Mouse (Mus musculus) hindbrain, embryonic 10.5 days (tissue): ENCODE results near the gene Cdhr2. TPM values are rescaled to one million over a fixed set of nuclear protein-coding genes. Genes with fewer than 3 reads are reported as not detected.

Source experiments
- DNase-seq: peaks from one replicate; pipeline ENCODE4 v3.0.0-alpha.2; 2017; ENCODE audit warnings: low spot score
- H3K27ac ChIP-seq: fragments of 300-500 bp; sonication (generic); 2 replicates; pipeline ENCODE4 v1.5.1; 2016; ENCODE audit warnings: mild to moderate bottlenecking, moderate library complexity
- H3K27me3 ChIP-seq: fragments of 300-500 bp; sonication (generic); 2 replicates; pipeline ENCODE4 v1.6.1; 2016; ENCODE audit warnings: mild to moderate bottlenecking; ENCODE audit not compliant: poor library complexity, insufficient read depth, severe bottlenecking
- H3K36me3 ChIP-seq: fragments of 300-500 bp; sonication (generic); 2 replicates; pipeline ENCODE4 v1.6.1; 2016; ENCODE audit warnings: mild to moderate bottlenecking, moderate library complexity
- H3K4me1 ChIP-seq: fragments of 300-500 bp; sonication (generic); replicated peaks from 2 replicates; pipeline ENCODE4 v1.6.1; 2016; ENCODE audit warnings: mild to moderate bottlenecking
- H3K4me3 ChIP-seq: fragments of 300-500 bp; sonication (generic); 2 replicates; pipeline ENCODE4 v1.5.1; 2016; ENCODE audit warnings: mild to moderate bottlenecking, moderate library complexity
- H3K9me3 ChIP-seq: fragments of 300-500 bp; sonication (generic); 2 replicates; pipeline ENCODE4 v1.6.1; 2016; ENCODE audit warnings: mild to moderate bottlenecking, moderate library complexity
- WGBS: fragments of 180-500 bp; shearing (Covaris S2); methylation state at CpG from one replicate; pipeline ENCODE4 v1.1.7; 2016; 5-methylcytosine and 5-hydroxymethylcytosine counted together
- polyA plus RNA-seq: library from polyadenylated mRNA; unstranded; fragments of >200 nt; fragmentation: Nextera tagmentation; extraction: Ambion mirVana; gene quantifications from 2 replicates; pipeline ENCODE4 v1.2.1, GENCODE M21; 2016

Cdhr2 gene
- polyA plus RNA-seq, 1 experiment from 2014 or later = 0.07 TPM

GRCm38 (mm10) chr13:54684140-54684896, 16.9 kb upstream of the Cdhr2 start:
- peak overlapping the region; percentile 78 for H3K4me3 ChIP-seq
- H3K9me3 ChIP-seq = no peaks in the 10 kb centered on the region
- H3K27me3 ChIP-seq = no peaks in the 10 kb centered on the region
- H3K36me3 ChIP-seq = peaks cover 63% of the 10 kb centered on the region
- 0 out of 2 replicates have a peak overlapping the region, but pooled peaks have one; percentile 98 for H3K27ac ChIP-seq
- WGBS = 62% methylated on average over 3 of the region's 3 CpGs
- DNase-seq = no peak
- peaks cover 40% of the 10 kb centered on the region for H3K4me1 ChIP-seq

- peaks cover 55% of the 10 kb centered on the region for H3K36me3 ChIP-seq
- H3K27ac ChIP-seq = peak overlapping the region; percentile 98; the same call in 1 of the 2 replicates
- H3K4me1 ChIP-seq = peaks cover 42% of the 10 kb centered on the region
- peak overlapping the region; percentile 78 for H3K4me3 ChIP-seq
- H3K27me3 ChIP-seq = no peaks in the 10 kb centered on the region
- peak; percentile 65 for DNase-seq
- 43% methylated on average over 2 of the region's 2 CpGs for WGBS
- no peaks in the 10 kb centered on the region for H3K9me3 ChIP-seq
Observed at GRCm38 (mm10) chr13:54685174-54685573, 16.1 kb upstream of the Cdhr2 start.

GRCm38 (mm10) chr13:54686139-54687053, 14.9 kb upstream of the Cdhr2 start:
- H3K9me3 ChIP-seq = no peaks in the 10 kb centered on the region
- peak overlapping the region; percentile 78 for H3K4me3 ChIP-seq
- WGBS = 8% methylated on average over 19 of the region's 19 CpGs
- peak overlapping the region; percentile 98 for H3K27ac ChIP-seq
- H3K36me3 ChIP-seq = peaks cover 47% of the 10 kb centered on the region
- DNase-seq = peak; percentile 18
- H3K27me3 ChIP-seq = no peaks in the 10 kb centered on the region
- H3K4me1 ChIP-seq = peaks cover 53% of the 10 kb centered on the region

GRCm38 (mm10) chr13:54687096-54687495, 14.2 kb upstream of the Cdhr2 start:
- Histone ChIP-seq H3K9me3 (no peaks in the 10 kb centered on the region), H3K27ac (peak overlapping the region; percentile 98), H3K27me3 (no peaks in the 10 kb centered on the region), H3K36me3 (peaks cover 40% of the 10 kb centered on the region), H3K4me1 (peaks cover 55% of the 10 kb centered on the region), H3K4me3 (peak overlapping the region; percentile 78)
- WGBS = under 1% methylated on average over 35 of the region's 35 CpGs
- peak; percentile 85 for DNase-seq

- peaks cover 33% of the 10 kb centered on the region for H3K36me3 ChIP-seq
Observed at GRCm38 (mm10) chr13:54687575-54688424, 13.5 kb upstream of the Cdhr2 start.

GRCm38 (mm10) chr13:54690151-54690740, 11.0 kb upstream of the Cdhr2 start:
- peaks cover 59% of the 10 kb centered on the region for H3K4me1 ChIP-seq

More at GRCm38 (mm10) chr13:54687575-54688424, 13.5 kb upstream of the Cdhr2 start:
- DNase-seq = peak; percentile 98
- Histone ChIP-seq H3K4me3 (peak overlapping the region; percentile 78), H3K27ac (peak overlapping the region; percentile 98), H3K9me3 (no peaks in the 10 kb centered on the region), H3K27me3 (no peaks in the 10 kb centered on the region), H3K4me1 (peaks cover 62% of the 10 kb centered on the region)
- under 1% methylated on average over 82 of the region's 82 CpGs for WGBS

GRCm38 (mm10) chr13:54691737-54692136, 9.5 kb upstream of the Cdhr2 start:
- Histone ChIP-seq H3K4me3 (peak overlapping the region; percentile 97; the same call in 1 of the 2 replicates), H3K4me1 (peaks cover 48% of the 10 kb centered on the region), H3K36me3 (0 out of 2 replicates have a peak, but pooled peaks cover 4% of the 10 kb centered on the region), H3K9me3 (no peaks in the 10 kb centered on the region), H3K27me3 (no peaks in the 10 kb centered on the region), H3K27ac (no peak overlapping the region; the same call in 1 of the 2 replicates)
- DNase-seq = no peak

More at GRCm38 (mm10) chr13:54690151-54690740, 11.0 kb upstream of the Cdhr2 start:
- no peak for DNase-seq
- H3K4me3 ChIP-seq = peak overlapping the region; percentile 9; the same call in 1 of the 2 replicates
- no peaks in the 10 kb centered on the region for H3K9me3 ChIP-seq
- peaks cover 8% of the 10 kb centered on the region; the same call in 1 of the 2 replicates for H3K36me3 ChIP-seq
- WGBS = 95% methylated on average over 8 of the region's 8 CpGs
- no peak overlapping the region for H3K27ac ChIP-seq
- H3K27me3 ChIP-seq = no peaks in the 10 kb centered on the region

GRCm38 (mm10) chr13:54692711-54693557, 8.3 kb upstream of the Cdhr2 start:
- peak overlapping the region; percentile 97 for H3K4me3 ChIP-seq
- DNase-seq = no peak
- 0 out of 2 replicates have a peak, but pooled peaks cover 4% of the 10 kb centered on the region for H3K36me3 ChIP-seq
- H3K9me3 ChIP-seq = no peaks in the 10 kb centered on the region
- H3K27ac ChIP-seq = peak overlapping the region; percentile 95
- WGBS = 15% methylated on average over 21 of the region's 21 CpGs
- H3K4me1 ChIP-seq = peaks cover 48% of the 10 kb centered on the region
- no peaks in the 10 kb centered on the region for H3K27me3 ChIP-seq

GRCm38 (mm10) chr13:54693558-54694347, 7.5 kb upstream of the Cdhr2 start, which contains the start of gene Rnf44:
Gene Rnf44, minus strand, starts transcription at chr13:54693907.
- Histone ChIP-seq H3K4me3 (peak within 1 kb of the TSS; percentile 97), H3K27me3 (no peaks in the 10 kb centered on the region), H3K36me3 (0 out of 2 replicates have a peak, but pooled peaks cover 4% of the 10 kb centered on the region), H3K27ac (peak within 1 kb of the TSS; percentile 95), H3K4me1 (peaks cover 40% of the 10 kb centered on the region), H3K9me3 (no peaks in the 10 kb centered on the region)
- peak; percentile 99 for DNase-seq
- under 1% methylated on average over 92 of the region's 92 CpGs for WGBS

GRCm38 (mm10) chr13:54694348-54695060, 6.8 kb upstream of the Cdhr2 start:
- H3K27me3 ChIP-seq = no peaks in the 10 kb centered on the region
- peak overlapping the region; percentile 97 for H3K4me3 ChIP-seq
- DNase-seq = no peak
- H3K36me3 ChIP-seq = 0 out of 2 replicates have a peak, but pooled peaks cover 4% of the 10 kb centered on the region
- peak overlapping the region; percentile 95 for H3K27ac ChIP-seq
- peaks cover 37% of the 10 kb centered on the region for H3K4me1 ChIP-seq
- 16% methylated on average over 26 of the region's 26 CpGs for WGBS
- H3K9me3 ChIP-seq = no peaks in the 10 kb centered on the region
